Mouse (Mus musculus): Measurements from ENCODE around the gene Gm10491.
"Not testable (repeated sequence)": the region's sequence is repeated elsewhere in the genome, so short reads cannot be mapped to it uniquely, and the experiment has no call there.

- TF ChIP-seq GATA1 (IDR thresholded peaks at IDR 0.05; ENCODE audit: borderline replicate concordance, low read length); FLI1 (IDR thresholded peaks at IDR 0.05; ENCODE audit: low read length): not testable (repeated sequence)
These were observed 8.0 kb upstream of the Gm10491 start for GRCm38 (mm10) chrX:7915669-7916068.

Measured in megakaryocyte, embryonic 14.5 days (primary cell).